Mouse (Mus musculus) retina, embryonic 14.5 days (tissue): ENCODE data around the gene Ncmap.

Experiments
- DNase-seq: peaks from one replicate; pipeline ENCODE4 v3.0.0-alpha.2; 2015; ENCODE audit warnings: low spot score

Ncmap gene

GRCm38 (mm10) chr4:135352326-135353065, 45.5 kb downstream of the Ncmap start:
- DNase-seq = peak; percentile 53

- no peak for DNase-seq
Observed at GRCm38 (mm10) chr4:135337376-135337942, 60.6 kb downstream of the Ncmap start.

- no peak for DNase-seq
Observed at GRCm38 (mm10) chr4:135336023-135336357, 62.0 kb downstream of the Ncmap start.

GRCm38 (mm10) chr4:135335327-135336022, 62.6 kb downstream of the Ncmap start:
- DNase-seq = no peak

- no peak for DNase-seq
Observed at GRCm38 (mm10) chr4:135326469-135326868, 71.6 kb downstream of the Ncmap start.

GRCm38 (mm10) chr4:135326046-135326445, 72.0 kb downstream of the Ncmap start:
- DNase-seq = no peak

- DNase-seq = no peak
Observed at GRCm38 (mm10) chr4:135323021-135323420, 75.0 kb downstream of the Ncmap start.
